Mouse (Mus musculus) embryonic fibroblast, embryonic 13.5 days (primary cell): ENCODE data around the gene Tead2. TPM values are rescaled to one million over a fixed set of nuclear protein-coding genes. Genes with fewer than 3 reads are reported as not detected.
A peak's percentile ranks its signal among the peaks of the same experiment; 100 is the strongest.
"Not testable (repeated sequence)": the region's sequence is repeated elsewhere in the genome, so short reads cannot be mapped to it uniquely, and the experiment has no call there.

Experiments used
- H3K27ac ChIP-seq: 2 replicates; pipeline ENCODE4 v1.5.1; 2012; ENCODE audit warnings: low read length, control low read depth, inconsistent platforms; ENCODE audit not compliant: insufficient read depth
- H3K4me1 ChIP-seq: 2 replicates; pipeline ENCODE4 v1.6.1; 2011; ENCODE audit warnings: low read length; ENCODE audit not compliant: control insufficient read depth, insufficient read depth
- H3K4me3 ChIP-seq: 2 replicates; pipeline ENCODE4 v1.5.1; 2011; ENCODE audit warnings: mild to moderate bottlenecking, control low read depth, low read length; ENCODE audit not compliant: insufficient read depth
- CTCF ChIP-seq: IDR thresholded peaks from 2 replicates; pipeline ENCODE4 v1.5.1; 2011; ENCODE audit warnings: mild to moderate bottlenecking, control low read depth, low read length, moderate library complexity, borderline replicate concordance; ENCODE audit not compliant: insufficient read depth
- POLR2A ChIP-seq: IDR thresholded peaks from 2 replicates; pipeline ENCODE4 v1.6.1; 2011; ENCODE audit warnings: low read depth, mild to moderate bottlenecking, control low read depth, low read length, moderate library complexity
- polyA plus RNA-seq: library from polyadenylated mRNA; stranded (reverse); fragments of >200 nt; gene quantifications from 2 replicates; pipeline ENCODE4 v1.2.4, GENCODE M21; 2011; ENCODE audit warnings: low read depth; ENCODE audit not compliant: missing spikeins, insufficient read length

Tead2 gene
- 79.9 and 94.3 TPM in 2 replicates for polyA plus RNA-seq

DNA sequence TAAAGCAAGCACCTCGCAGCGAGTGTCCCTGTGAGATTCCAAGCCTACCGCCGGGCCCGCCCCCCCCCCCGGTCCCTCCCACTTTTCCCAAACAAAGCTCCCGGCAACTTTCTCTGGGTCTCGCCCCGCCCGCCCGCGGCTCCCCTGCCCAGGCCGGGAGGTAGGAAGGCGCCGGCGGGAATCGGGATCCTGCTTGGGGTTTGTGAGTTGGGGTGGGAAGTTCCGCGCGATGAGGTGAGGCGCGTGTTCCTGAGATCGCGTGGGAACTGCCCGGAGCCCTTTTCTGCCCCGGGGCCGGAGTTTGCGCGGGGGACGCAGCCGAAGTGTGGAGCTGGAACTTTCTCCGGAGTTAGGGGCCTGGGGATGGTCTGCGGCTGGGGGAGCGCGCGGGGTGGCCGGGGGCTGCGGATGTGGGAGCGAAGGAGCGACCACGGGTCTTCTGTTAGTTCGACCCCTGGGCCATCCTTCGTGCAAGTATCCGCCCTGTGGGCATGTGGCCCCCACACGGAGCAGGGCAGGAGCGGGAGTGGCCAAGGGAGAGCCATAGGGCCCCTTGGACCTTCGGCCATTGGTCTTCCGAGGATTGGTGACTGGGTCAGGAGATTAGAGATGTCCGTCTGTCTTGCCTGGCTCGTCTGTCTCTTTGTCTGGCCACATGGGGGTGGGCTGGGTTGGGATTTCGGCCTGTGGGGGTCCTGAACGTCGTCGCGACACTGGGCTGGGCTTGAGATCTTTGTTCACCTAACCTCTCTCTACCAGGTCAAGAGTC lies at the start of gene Tead2:
TSS of gene Tead2 (plus strand) at position 81 of the 769 bp plus-strand sequence.
- TF ChIP-seq CTCF: no peak
- peak; percentile 65 for TF ChIP-seq POLR2A
- H3K27ac ChIP-seq: peak within 1 kb of the TSS; percentile 50; the same call in 1 of the 2 replicates
- peaks cover 2% of the 10 kb centered on the region; the same call in 1 of the 2 replicates for H3K4me1 ChIP-seq
- H3K4me3 ChIP-seq: peak within 1 kb of the TSS; percentile 94

DNA sequence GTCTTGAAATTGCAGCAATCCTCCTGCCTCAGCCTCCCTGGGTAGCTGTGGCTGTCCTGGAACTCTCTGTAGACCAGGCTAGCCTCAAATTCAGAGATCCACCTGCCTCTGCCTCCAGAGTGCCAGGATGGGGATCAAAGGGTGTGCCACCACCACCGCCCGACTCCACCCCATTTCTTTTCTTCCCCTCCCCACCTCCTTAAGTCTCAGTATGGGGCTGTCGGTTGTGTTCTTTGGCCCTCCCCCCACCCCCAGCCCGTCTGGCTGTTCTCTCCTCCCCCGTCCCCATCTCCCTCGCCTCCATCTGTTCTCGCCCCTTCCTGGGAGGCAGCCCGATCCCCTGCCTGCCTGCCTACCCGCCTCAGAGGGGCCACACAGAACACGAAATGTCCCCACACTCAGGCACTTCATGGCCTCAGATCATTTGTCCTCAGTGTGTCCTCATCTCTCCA lies 48.6 kb upstream of the Tead2 start:
- no peak overlapping the region for H3K4me3 ChIP-seq
- no peaks in the 10 kb centered on the region for H3K4me1 ChIP-seq
- TF ChIP-seq POLR2A (no peak), CTCF (no peak)
- H3K27ac ChIP-seq: no peak overlapping the region

DNA sequence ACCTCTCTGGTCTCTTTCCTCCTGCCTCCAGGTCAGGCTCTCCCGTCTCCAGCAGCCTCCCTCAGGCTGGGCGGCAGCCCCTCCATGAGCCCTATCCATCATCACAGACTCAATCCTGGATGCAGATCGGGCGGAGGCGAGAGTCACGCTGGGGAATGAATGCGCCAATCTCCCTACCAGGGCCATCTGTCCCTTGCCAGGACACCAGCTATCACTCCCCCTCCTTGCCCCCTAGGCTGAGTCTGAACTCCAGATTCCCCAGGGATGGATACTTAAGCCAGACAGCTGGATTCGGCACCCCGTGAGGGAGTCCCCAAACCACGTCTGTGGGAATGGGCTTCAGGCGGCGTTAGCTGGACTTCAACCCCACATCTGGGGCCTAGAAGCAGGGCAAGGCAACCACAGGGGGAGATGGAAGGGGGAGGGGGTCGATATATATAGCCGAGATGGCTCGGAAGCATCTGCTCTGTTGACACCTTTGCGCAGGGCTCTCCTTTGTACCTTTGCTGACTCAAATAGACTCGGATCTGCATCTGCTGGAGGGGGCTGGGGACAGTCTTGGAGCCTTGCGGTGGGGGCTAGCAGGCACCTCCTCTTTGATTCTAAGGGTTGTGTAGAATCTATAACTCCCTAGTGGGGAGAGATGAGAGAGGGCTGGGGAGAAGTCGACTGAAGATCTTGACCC lies 47.6 kb upstream of the Tead2 start:
- no peak overlapping the region for H3K27ac ChIP-seq
- no peak overlapping the region for H3K4me3 ChIP-seq
- H3K4me1 ChIP-seq: no peaks in the 10 kb centered on the region
- no peak for TF ChIP-seq CTCF
- TF ChIP-seq POLR2A: no peak

DNA sequence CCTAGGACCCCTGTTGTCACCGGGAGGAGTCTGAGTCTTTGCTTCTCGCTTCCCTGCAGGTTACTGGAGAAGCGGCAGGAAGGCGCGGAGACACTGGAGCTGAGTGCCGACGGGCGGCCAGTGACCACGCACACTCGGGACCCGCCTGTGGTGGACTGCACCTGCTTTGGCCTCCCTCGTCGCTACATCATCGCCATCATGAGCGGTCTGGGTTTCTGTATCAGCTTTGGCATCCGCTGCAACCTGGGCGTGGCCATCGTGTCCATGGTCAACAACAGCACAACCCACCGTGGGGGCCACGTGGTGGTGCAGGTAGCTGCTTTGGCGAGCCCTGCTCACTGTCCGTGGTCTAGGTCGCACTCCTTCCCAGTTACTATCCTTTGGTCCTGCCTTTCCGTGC lies 46.9 kb upstream of the Tead2 start:
- Histone ChIP-seq H3K4me3 (no peak overlapping the region), H3K27ac (no peak overlapping the region), H3K4me1 (no peaks in the 10 kb centered on the region)
- TF ChIP-seq POLR2A (no peak), CTCF (no peak)

GRCm38 (mm10) chr7:45169495-45169894 lies 46.1 kb upstream of the Tead2 start:
- Histone ChIP-seq H3K27ac (no peak overlapping the region), H3K4me3 (no peak overlapping the region), H3K4me1 (no peaks in the 10 kb centered on the region)
- TF ChIP-seq POLR2A (no peak), CTCF (no peak)

DNA sequence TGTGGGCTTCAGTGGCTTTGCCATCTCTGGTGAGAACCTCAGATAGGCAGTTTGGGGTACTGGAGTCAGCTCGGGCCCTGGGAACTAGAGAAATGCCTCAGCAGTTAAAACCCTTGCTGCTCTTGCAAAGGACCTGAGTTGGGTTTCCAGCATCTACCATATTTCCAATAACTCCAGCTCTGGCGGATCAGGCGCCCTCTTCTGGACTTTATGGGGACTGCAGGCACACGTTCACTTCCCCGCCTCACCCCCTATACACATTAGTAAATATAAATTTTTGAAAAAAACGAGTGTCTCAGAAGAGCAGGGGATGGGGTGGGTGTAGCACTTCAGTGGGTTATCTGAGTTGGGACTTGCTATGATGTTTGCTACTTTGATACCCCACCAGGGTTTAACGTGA lies 42.6 kb upstream of the Tead2 start:
- Histone ChIP-seq H3K4me3 (no peak overlapping the region), H3K4me1 (no peaks in the 10 kb centered on the region), H3K27ac (no peak overlapping the region)
- TF ChIP-seq CTCF (no peak), POLR2A (no peak)

DNA sequence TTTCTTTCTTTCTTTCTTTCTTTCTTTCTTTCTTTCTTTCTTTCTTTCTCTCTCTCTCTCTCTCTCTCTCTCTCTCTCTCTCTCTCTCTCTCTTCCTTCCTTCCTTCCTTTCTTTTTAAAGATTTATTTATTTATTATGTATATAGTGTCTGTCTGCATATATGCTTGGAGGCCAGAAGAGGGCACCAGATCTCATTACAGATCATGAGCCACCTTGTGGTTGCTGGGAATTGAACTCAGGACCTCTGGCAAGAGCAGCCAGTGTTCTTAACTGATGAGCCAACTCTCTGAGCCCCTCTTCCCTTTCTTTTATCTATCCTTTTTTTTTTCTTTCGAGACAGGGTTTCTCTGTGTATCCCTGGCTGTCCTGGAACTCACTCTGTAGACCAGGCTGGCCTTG lies 41.8 kb upstream of the Tead2 start:
- H3K4me1 ChIP-seq, H3K27ac ChIP-seq, H3K4me3 ChIP-seq: not testable (repeated sequence)

DNA sequence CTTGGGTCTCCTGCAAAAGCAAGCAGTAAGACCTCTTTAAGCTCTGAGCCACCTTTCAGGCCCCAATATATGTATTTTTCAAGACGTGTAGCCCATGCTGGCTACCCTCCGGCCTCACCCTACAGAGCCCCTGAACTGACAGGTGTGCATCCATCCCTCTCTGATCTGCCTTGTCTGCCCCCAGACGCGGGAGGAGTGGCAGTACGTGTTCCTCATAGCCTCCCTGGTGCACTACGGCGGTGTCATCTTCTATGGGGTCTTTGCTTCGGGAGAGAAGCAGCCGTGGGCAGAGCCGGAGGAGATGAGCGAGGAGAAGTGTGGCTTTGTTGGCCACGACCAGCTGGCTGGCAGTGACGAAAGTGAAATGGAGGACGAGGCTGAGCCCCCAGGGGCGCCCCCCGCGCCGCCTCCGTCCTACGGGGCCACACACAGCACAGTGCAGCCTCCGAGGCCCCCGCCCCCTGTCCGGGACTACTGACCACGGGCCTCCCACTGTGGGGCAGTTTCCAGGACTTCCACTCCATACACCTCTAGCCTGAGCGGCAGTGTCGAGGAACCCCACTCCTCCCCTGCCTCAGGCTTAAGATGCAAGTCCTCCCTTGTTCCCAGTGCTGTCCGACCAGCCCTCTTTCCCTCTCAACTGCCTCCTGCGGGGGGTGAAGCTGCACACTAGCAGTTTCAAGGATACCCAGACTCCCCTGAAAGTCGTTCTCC lies 40.8 kb upstream of the Tead2 start:
- Histone ChIP-seq H3K4me1 (no peaks in the 10 kb centered on the region), H3K27ac (no peak overlapping the region), H3K4me3 (no peak overlapping the region)
- TF ChIP-seq CTCF (no peak), POLR2A (no peak)

DNA sequence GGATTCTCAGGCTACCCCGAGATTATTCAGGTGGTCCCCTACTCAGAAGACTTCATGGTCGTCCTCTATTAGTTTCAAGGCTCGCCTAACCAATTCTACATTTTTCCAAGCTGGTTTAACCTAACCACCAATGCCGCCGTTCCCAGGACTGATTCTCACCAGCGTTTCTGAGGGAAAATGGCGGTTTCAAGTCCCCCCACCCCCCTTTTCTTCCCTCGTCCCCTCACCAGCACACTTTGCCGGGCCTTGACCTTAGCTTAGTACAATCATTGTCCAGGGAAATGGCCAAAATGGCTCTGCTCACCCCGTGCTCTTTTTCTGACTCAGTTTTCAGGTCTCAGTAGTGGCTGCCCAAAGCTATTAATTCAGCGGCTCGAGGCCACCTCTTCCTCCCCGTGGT lies 40.2 kb upstream of the Tead2 start:
- no peak overlapping the region for H3K27ac ChIP-seq
- no peaks in the 10 kb centered on the region for H3K4me1 ChIP-seq
- TF ChIP-seq POLR2A (no peak), CTCF (no peak)
- no peak overlapping the region for H3K4me3 ChIP-seq

GRCm38 (mm10) chr7:45175929-45176328 lies 39.6 kb upstream of the Tead2 start:
- H3K27ac ChIP-seq: no peak overlapping the region
- TF ChIP-seq POLR2A (no peak), CTCF (no peak)
- no peak overlapping the region for H3K4me3 ChIP-seq
- H3K4me1 ChIP-seq: no peaks in the 10 kb centered on the region
